Mouse (Mus musculus): ENCODE measurements around the gene Klk1b1.

The Klk1b1 gene

DNA sequence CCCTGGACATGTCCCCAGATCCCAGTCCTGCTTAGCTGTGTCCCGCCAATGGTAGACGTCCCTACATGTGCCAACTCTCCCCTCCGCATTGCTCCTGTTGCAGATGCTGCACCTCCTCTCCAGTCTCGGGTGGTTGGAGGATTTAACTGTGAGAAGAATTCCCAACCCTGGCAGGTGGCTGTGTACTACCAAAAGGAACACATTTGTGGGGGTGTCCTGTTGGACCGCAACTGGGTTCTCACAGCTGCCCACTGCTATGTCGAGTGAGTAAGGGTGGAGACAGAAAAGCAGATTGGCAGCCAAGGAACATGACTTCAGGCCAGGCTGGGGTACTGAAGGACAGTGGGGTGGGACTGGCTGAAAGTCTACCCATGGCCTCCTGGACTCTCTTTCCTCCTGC is 48.1 kb downstream of the Klk1b1 start:
- 52% methylated on average over 6 of the region's 6 CpGs for WGBS

DNA sequence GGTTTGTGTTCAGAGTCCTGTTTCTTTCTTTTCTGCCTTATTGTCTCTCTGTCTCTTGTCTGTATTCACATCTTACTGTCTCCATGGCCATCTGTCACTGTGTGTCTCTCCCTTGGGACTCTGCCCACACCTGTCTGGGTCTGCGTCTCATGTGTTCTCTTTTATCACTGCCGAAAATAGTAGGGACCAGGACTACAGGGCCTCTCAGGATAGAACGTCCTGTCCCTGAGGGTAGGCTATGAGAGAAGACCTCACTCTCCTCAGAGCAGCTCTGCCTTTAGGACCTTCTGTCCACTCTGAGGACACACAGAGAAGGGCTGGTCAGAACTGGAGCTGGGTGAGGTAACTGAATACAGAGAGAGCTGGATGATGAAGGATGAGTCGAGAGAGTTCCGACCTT is 48.5 kb downstream of the Klk1b1 start:
- 76% methylated on average over 5 of the region's 5 CpGs for WGBS

Data from cerebral cortex, adult 2 months (tissue).